Mouse (Mus musculus) hindbrain, embryonic 16.5 days (tissue): ENCODE measurements at regions not wholly inside any gene's neighbourhood (a gene's known extent, or its start where the extent isn't known, plus 50 kb on each side); places are given as distances from the start of the nearest gene placed in this dataset.

Experiments
- ATAC-seq: fragments of 200-750 bp; cut with Nextera tagmentation; 2 replicates; pipeline ENCODE4 v1.8.0; 2017; ENCODE audit warnings: moderate TSS enrichment, moderate library complexity
- H3K27ac ChIP-seq: fragments of 300-500 bp; sonication (generic); 2 replicates; pipeline ENCODE4 v1.5.1; 2014; ENCODE audit warnings: low read depth, mild to moderate bottlenecking, control low read depth, low read length, moderate library complexity
- H3K27me3 ChIP-seq: fragments of 300-500 bp; sonication (generic); replicated peaks from 2 replicates; pipeline ENCODE4 v1.6.1; 2014; ENCODE audit warnings: low read length; ENCODE audit not compliant: control insufficient read depth, insufficient read depth
- H3K36me3 ChIP-seq: fragments of 300-500 bp; sonication (generic); 2 replicates; pipeline ENCODE4 v1.6.1; 2014; ENCODE audit warnings: mild to moderate bottlenecking, low read length, moderate library complexity, mixed read lengths; ENCODE audit not compliant: control insufficient read depth, insufficient read depth
- H3K4me1 ChIP-seq: fragments of 300-500 bp; sonication (generic); 2 replicates; pipeline ENCODE4 v1.6.1; 2014; ENCODE audit warnings: low read depth, low read length; ENCODE audit not compliant: control insufficient read depth, insufficient read depth
- H3K4me2 ChIP-seq: fragments of 300-500 bp; sonication (generic); 2 replicates; pipeline ENCODE4 v1.6.1; 2014; ENCODE audit warnings: mild to moderate bottlenecking, low read length, control low read depth, moderate library complexity
- H3K4me3 ChIP-seq: fragments of 300-500 bp; sonication (generic); 2 replicates; pipeline ENCODE4 v1.5.1; 2014; ENCODE audit warnings: mild to moderate bottlenecking, low read length, control low read depth, moderate library complexity
- H3K9ac ChIP-seq: fragments of 300-500 bp; sonication (generic); 2 replicates; pipeline ENCODE4 v1.6.1; 2014; ENCODE audit warnings: low read depth, mild to moderate bottlenecking, control low read depth, low read length, moderate library complexity
- H3K9me3 ChIP-seq: fragments of 300-500 bp; sonication (generic); 2 replicates; pipeline ENCODE4 v1.6.1; 2014; ENCODE audit warnings: mild to moderate bottlenecking, low read length, moderate library complexity; ENCODE audit not compliant: control insufficient read depth
- WGBS: fragments of 180-500 bp; shearing (Covaris S2); extraction: QIAGEN DNeasy Blood & Tissue Kit; methylation state at CpG from one replicate; pipeline ENCODE4 v1.1.7; 2014; 5-methylcytosine and 5-hydroxymethylcytosine counted together

DNA sequence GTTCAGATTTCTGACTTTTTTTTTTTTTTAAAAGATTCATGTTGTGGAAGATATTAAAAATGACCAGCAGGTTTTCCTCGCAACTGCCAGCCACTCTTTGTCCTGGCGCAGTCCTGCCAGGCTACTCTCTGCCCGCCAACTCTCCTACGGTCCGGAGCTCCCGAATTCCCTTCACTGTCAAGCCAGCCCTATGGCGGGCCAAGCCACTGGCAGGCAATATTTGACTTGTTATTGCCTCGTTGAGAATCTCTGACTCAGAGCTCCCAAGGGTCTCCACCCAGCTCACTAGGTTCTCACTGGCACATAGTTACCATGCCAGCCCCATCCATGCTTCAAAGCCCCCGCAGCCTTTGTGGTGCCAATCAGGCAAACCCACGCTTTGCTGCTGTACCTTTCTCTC is 165.7 kb upstream of the Mettl25 start:
- Histone ChIP-seq H3K36me3 (no peaks in the 10 kb centered on the region), H3K4me2 (no peak overlapping the region), H3K27ac (no peak overlapping the region), H3K27me3 (no peaks in the 10 kb centered on the region), H3K4me3 (no peak overlapping the region), H3K4me1 (no peaks in the 10 kb centered on the region), H3K9ac (no peak overlapping the region), H3K9me3 (no peaks in the 10 kb centered on the region)
- ATAC-seq: no peak
- 93% methylated on average over 10 of the region's 10 CpGs for WGBS

DNA sequence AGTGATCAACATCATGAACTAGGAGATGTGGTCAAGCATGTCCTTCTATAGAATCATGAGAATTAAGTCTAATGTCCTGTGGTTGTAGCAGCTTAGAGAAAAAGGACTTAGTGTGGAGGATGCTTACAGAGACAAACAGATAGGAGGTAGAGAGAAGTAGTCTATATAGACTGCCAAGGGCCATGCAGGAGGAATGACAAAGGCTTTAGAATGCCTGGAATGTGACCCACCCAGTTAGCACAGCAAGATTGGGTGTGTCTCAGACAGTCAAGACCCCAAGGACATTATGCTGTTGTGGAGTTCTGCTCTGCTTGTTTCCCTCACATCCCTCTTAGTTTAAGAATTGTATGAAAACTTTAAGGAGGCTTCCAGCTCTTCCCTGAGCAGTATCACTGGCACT is 164.9 kb upstream of the Mettl25 start:
- Histone ChIP-seq H3K9ac (no peak overlapping the region), H3K4me3 (no peak overlapping the region), H3K27ac (no peak overlapping the region), H3K27me3 (no peaks in the 10 kb centered on the region), H3K9me3 (no peaks in the 10 kb centered on the region), H3K4me2 (no peak overlapping the region), H3K4me1 (no peaks in the 10 kb centered on the region), H3K36me3 (no peaks in the 10 kb centered on the region)
- ATAC-seq: no peak

DNA sequence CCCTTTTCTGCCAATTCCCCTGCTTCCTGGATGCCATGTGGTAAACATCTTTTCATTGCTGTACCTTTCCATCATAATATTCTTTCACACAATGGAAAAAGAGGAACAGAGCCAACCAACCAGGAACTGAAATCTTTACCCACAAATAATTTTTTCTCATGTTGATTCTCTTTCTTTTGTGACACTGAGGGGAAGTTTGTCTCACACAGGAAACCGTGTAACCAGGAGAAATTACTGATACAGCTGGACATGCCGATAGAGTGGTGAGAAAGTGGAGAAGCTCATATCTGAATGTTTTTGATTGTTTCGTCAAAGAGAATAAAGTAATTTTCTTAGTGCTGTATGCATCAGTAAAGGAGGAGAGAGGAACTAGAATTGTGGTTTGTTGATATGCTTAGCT is 116.3 kb upstream of the Mettl25 start:
- 86% methylated on average over 3 of the region's 3 CpGs for WGBS
- no peaks in the 10 kb centered on the region for H3K27me3 ChIP-seq

DNA sequence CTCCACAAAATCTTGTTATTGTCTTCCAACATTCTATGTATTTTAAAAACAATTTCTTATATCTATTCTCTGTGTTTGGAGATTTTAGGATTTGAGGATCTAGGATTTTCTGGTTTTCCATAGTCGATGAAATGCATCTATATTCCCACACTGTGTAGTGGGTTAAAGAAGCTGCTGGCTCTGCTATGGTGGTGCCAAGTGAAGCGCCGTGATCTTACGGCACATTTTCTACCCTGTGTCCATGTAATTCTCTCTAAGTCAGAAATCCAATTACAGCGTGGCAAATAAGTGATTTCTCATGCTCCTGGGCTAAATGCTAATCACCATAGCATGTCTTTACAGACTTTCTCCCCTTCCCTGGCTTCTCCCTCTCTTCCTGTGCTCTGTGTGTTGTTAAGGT is 92.1 kb upstream of the Mettl25 start:
- Histone ChIP-seq H3K4me1 (no peaks in the 10 kb centered on the region), H3K4me2 (no peak overlapping the region), H3K9me3 (no peaks in the 10 kb centered on the region), H3K27me3 (no peaks in the 10 kb centered on the region), H3K4me3 (no peak overlapping the region), H3K36me3 (no peaks in the 10 kb centered on the region), H3K27ac (no peak overlapping the region), H3K9ac (no peak overlapping the region)
- 73% methylated on average over 5 of the region's 5 CpGs for WGBS
- ATAC-seq: no peak

More for the DNA sequence above, 116.3 kb upstream of the Mettl25 start:
- Histone ChIP-seq H3K4me1 (no peaks in the 10 kb centered on the region), H3K9ac (no peak overlapping the region), H3K4me3 (no peak overlapping the region), H3K4me2 (no peak overlapping the region), H3K27ac (no peak overlapping the region), H3K9me3 (no peaks in the 10 kb centered on the region), H3K36me3 (no peaks in the 10 kb centered on the region)
- ATAC-seq: no peak

DNA sequence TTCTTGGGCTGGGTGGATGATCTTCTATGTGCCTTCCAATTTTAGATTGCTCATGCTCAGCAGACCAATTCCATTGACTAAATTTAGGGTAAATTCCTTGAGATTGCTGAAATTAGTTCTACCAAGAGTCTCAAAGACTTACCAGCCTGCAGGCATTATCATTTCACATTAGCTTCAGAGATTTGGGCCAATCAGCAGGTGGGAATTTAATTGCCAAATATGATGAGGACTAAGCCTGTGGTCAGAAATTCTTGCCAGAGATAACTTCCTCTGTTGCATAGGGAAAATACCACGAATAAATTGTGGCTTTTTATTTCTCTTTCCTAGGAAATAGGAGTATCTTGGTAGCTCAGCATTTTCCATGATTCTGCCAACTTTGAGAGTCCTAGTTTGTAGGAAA is 91.6 kb upstream of the Mettl25 start:
- Histone ChIP-seq H3K4me2 (no peak overlapping the region), H3K9ac (no peak overlapping the region), H3K4me1 (no peaks in the 10 kb centered on the region), H3K4me3 (no peak overlapping the region), H3K27ac (no peak overlapping the region), H3K9me3 (no peaks in the 10 kb centered on the region), H3K27me3 (no peaks in the 10 kb centered on the region), H3K36me3 (no peaks in the 10 kb centered on the region)
- WGBS: 64% methylated on average over 1 of the region's 1 CpGs
- ATAC-seq: no peak

DNA sequence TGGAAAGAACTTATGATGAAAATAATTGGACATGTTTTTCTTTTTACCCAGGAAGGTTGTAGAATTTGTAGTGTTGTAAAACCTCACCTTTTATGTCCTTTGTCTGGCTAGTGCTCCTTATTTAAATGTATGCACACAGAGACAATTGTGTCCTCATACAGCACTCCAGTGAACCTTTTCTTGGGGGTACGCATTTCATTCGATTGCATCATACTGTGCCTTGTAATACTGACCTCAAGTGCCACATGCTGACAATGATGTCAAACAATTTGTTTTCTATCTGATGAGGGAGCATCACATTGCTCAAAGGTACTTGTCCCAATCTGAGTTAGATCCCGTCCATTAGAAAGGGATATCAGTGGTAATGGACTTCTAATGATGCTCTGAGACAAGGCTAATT is 86.4 kb upstream of the Mettl25 start:
- 73% methylated on average over 3 of the region's 3 CpGs for WGBS
- no peaks in the 10 kb centered on the region for H3K9me3 ChIP-seq
- no peak for ATAC-seq
- no peak overlapping the region for H3K27ac ChIP-seq
- no peaks in the 10 kb centered on the region for H3K36me3 ChIP-seq
- H3K9ac ChIP-seq: no peak overlapping the region
- no peak overlapping the region for H3K4me3 ChIP-seq
- no peak overlapping the region for H3K4me2 ChIP-seq
- H3K27me3 ChIP-seq: no peaks in the 10 kb centered on the region
- no peaks in the 10 kb centered on the region for H3K4me1 ChIP-seq

DNA sequence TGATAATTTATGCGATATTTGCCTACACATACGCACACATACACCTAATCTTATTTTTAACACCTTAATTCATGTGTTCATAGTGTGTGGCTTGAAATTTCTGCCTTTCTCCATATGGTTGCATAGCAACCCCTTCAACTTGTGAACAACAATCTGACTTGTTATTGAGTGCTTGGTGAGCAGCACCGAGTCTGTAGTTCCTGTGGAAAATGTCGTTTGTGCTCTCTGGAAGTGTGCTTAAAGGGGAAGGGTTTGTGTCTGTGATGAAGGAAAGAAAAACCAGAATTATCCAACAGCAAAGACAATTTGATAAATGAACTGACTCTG is 85.7 kb upstream of the Mettl25 start:
- no peaks in the 10 kb centered on the region for H3K9me3 ChIP-seq
- H3K36me3 ChIP-seq: no peaks in the 10 kb centered on the region
- no peaks in the 10 kb centered on the region for H3K27me3 ChIP-seq
- H3K4me1 ChIP-seq: no peaks in the 10 kb centered on the region
- 31% methylated on average over 4 of the region's 4 CpGs for WGBS
- ATAC-seq: peak; percentile 75
- H3K27ac ChIP-seq: no peak overlapping the region
- no peak overlapping the region for H3K4me3 ChIP-seq
- no peak overlapping the region for H3K9ac ChIP-seq
- no peak overlapping the region for H3K4me2 ChIP-seq

DNA sequence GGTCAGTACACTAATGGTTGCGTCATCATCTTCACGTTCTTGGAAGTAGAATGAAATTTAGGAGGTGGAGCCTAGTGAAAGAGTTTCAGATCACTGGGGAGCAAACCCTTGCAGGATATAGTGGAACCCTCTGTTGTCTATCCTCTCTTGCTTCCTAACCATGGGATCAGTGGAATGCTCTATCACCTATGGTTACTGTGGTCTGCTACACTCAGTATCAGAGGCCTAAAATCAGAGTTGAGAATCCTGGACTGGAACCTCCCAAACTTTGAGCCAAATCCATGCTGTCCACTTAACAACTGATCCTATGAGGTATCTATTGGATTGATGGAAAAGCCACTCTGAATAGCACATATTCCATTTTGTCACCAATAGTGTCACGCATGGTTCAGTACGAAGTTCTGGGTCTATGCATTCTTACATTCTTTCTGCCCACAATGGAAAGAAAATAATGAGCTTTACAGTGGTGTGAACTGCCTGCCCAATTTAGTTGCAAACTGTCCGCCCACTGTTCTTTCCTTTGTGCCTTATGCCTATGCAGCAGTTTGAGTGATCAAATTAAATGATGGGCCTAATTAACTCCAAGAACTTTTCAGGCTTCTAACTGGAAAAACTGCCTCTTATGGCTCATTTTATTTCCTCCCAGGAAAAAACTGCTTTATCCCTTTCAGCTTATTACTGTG is 85.2 kb upstream of the Mettl25 start:
- ATAC-seq: peak; percentile 70
- 68% methylated on average over 5 of the region's 5 CpGs for WGBS
- H3K36me3 ChIP-seq: no peaks in the 10 kb centered on the region

DNA sequence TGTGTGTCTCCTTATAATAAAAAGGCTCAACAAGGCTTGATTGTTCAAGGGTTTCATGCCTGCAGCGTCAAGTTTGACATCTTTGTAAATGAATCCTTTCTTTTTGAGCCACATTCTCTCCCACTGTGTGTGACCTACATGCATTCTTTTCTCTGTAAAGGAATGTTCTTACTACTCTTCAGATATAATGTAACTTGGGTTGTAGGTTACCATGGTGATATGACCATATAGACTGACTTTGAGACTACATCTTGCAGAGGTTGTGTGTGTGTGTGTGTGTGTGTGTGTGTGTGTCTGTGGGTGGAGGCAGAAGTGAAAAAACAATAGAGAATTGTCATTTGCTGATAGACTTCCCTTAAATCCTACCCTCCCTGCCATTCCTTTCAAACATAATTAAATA is 58.5 kb upstream of the Mettl25 start:
- Histone ChIP-seq H3K9me3 (no peaks in the 10 kb centered on the region), H3K4me1 (no peaks in the 10 kb centered on the region), H3K4me2 (no peak overlapping the region), H3K4me3 (no peak overlapping the region), H3K27ac (no peak overlapping the region), H3K9ac (no peak overlapping the region), H3K36me3 (no peaks in the 10 kb centered on the region), H3K27me3 (no peaks in the 10 kb centered on the region)
- 12% methylated on average over 1 of the region's 1 CpGs for WGBS
- peak; percentile 48 for ATAC-seq

More for the DNA sequence above, 85.2 kb upstream of the Mettl25 start:
- Histone ChIP-seq H3K4me2 (no peak overlapping the region), H3K4me3 (no peak overlapping the region), H3K4me1 (no peaks in the 10 kb centered on the region), H3K9me3 (no peaks in the 10 kb centered on the region), H3K9ac (no peak overlapping the region), H3K27me3 (no peaks in the 10 kb centered on the region), H3K27ac (no peak overlapping the region)

DNA sequence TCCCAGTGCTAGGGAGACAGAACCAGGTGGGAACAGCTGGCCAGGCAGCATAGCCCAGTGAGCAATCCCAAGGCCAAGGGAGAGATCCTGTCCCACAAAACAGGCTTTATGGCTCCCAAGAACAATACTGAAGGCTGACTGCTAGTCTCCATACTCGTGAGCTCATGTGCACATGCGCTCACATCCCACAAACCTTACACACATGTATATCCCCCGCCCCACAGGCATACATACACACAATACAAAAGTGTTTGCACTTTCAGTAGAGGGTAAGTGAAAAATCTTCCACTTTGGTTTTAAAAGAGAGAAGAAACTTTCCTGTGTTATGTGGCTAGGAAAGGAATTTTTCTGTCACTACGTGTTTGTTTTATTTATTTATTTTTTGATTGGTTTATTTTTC is 58.0 kb upstream of the Mettl25 start:
- no peak overlapping the region for H3K4me2 ChIP-seq
- no peak overlapping the region for H3K27ac ChIP-seq
- no peak overlapping the region for H3K9ac ChIP-seq
- WGBS: 67% methylated on average over 4 of the region's 4 CpGs
- H3K4me3 ChIP-seq: no peak overlapping the region
- no peaks in the 10 kb centered on the region for H3K4me1 ChIP-seq
- H3K36me3 ChIP-seq: no peaks in the 10 kb centered on the region
- no peaks in the 10 kb centered on the region for H3K9me3 ChIP-seq
- ATAC-seq: no peak
- no peaks in the 10 kb centered on the region for H3K27me3 ChIP-seq
